Mouse (Mus musculus): ENCODE data around the gene Dap.

DNA sequence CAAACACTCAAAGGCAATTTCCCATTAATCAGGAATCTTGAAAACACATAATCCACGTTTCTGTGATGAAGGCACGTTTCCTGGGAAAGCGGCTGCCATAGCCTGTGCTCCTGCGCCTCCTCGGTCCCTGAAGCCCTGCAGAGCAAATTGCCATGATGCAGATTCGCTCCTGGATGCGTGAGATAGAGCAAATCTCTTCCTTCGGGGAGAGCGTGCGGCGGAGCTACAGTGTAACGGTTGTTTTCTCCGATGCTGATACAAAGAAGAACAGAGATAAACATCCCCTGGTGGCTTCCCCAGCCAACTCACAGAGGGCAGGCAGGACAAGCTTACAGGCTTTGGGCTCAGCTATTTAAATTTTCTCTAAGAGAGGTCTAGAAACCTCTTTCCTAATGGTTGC lies 57.7 kb downstream of the Dap start:
- TF ChIP-seq ELF1 (IDR thresholded peaks at IDR 0.05; ENCODE audit: low read depth, low read length) (no peak), ZKSCAN1 (IDR thresholded peaks at IDR 0.05; ENCODE audit: borderline replicate concordance, low read depth, low read length) (no peak), CTCF (conservative IDR thresholded peaks at IDR 0.05 in 1 of 2, IDR thresholded peaks at IDR 0.05 in 1 of 2; ENCODE audit: low read depth in 2 of 2, low read length in 2 of 2) (no peak), EP300 (IDR thresholded peaks at IDR 0.05; ENCODE audit: low read length) (no peak), ZNF384 (IDR thresholded peaks at IDR 0.05; ENCODE audit: low read depth, low read length) (no peak), MAX (IDR thresholded peaks at IDR 0.05; ENCODE audit: low read length) (no peak), POLR2A (IDR thresholded peaks at IDR 0.05; ENCODE audit: low read depth, low read length) (no peak), ZMIZ1 (IDR thresholded peaks at IDR 0.05; ENCODE audit: low read depth, low read length) (no peak)

Data from CH12.LX (cell line).